Mouse (Mus musculus): ENCODE data around the gene Capza1.

Gene Capza1

GRCm38 (mm10) chr3:104788561-104789311 is 75.6 kb downstream of the Capza1 start:
- peak in 1 of 2 experiments; percentile 38 for DNase-seq (ENCODE audit: low spot score in 2 of 2)

- DNase-seq (ENCODE audit: low spot score in 2 of 2): no peak
Observed at GRCm38 (mm10) chr3:104788075-104788474, 76.2 kb downstream of the Capza1 start, which contains the start of gene Rhoc. Gene Rhoc, plus strand, starts transcription at chr3:104788375.

GRCm38 (mm10) chr3:104785284-104785683 is 79.0 kb downstream of the Capza1 start:
- no peak for DNase-seq (ENCODE audit: low spot score in 2 of 2)

GRCm38 (mm10) chr3:104783971-104784500 is 80.3 kb downstream of the Capza1 start:
- DNase-seq (ENCODE audit: low spot score in 2 of 2): no peak

- DNase-seq (ENCODE audit: low spot score in 2 of 2): no peak
Observed at GRCm38 (mm10) chr3:104782061-104782681, 82.1 kb downstream of the Capza1 start.

GRCm38 (mm10) chr3:104781471-104781903 is 82.8 kb downstream of the Capza1 start, which contains the start of gene Fam19a3:
Gene Fam19a3, minus strand, starts transcription at chr3:104781840.
- DNase-seq (ENCODE audit: low spot score in 2 of 2): no peak

- DNase-seq (ENCODE audit: low spot score in 2 of 2): peak; percentile 50 to 75
Observed at GRCm38 (mm10) chr3:104780561-104781420, 83.5 kb downstream of the Capza1 start, which contains the start of gene Ppm1j. Gene Ppm1j, plus strand, starts transcription at chr3:104781056.

- DNase-seq (ENCODE audit: low spot score in 2 of 2): peak in 1 of 2 experiments; percentile 47
Observed at GRCm38 (mm10) chr3:104779949-104780348, 84.4 kb downstream of the Capza1 start.

GRCm38 (mm10) chr3:104777342-104777741 is 87.0 kb downstream of the Capza1 start:
- no peak for DNase-seq (ENCODE audit: low spot score in 2 of 2)

- DNase-seq (ENCODE audit: low spot score in 2 of 2): no peak
Observed at GRCm38 (mm10) chr3:104773301-104773700, 91.0 kb downstream of the Capza1 start.
